Mouse (Mus musculus) G1E (cell line): ENCODE results near the gene Pet117. TPM values are rescaled to one million over a fixed set of nuclear protein-coding genes. Genes with fewer than 3 reads are reported as not detected.
A peak's percentile ranks its signal among the peaks of the same experiment; 100 is the strongest.

Experiments
- ATAC-seq: 2 replicates; pipeline ENCODE4 v1.8.0; 2016; ENCODE audit warnings: mild to moderate bottlenecking; ENCODE audit not compliant: insufficient number of reproducible peaks, poor library complexity, low FRiP score, severe bottlenecking; ENCODE audit errors: extremely low read depth
- DNase-seq: peaks from one replicate; pipeline ENCODE4 v3.0.0; 2012; ENCODE audit warnings: low spot score
- H3K27me3 ChIP-seq: 2 replicates; pipeline ENCODE4 v1.6.1; 2012; ENCODE audit warnings: mild to moderate bottlenecking, low read length, inconsistent platforms; ENCODE audit not compliant: insufficient read depth
- H3K36me3 ChIP-seq: replicated peaks from 2 replicates; pipeline ENCODE3; 2012; ENCODE audit warnings: mild to moderate bottlenecking, inconsistent platforms
- H3K4me1 ChIP-seq: 2 replicates; pipeline ENCODE4 v1.6.1; 2012; ENCODE audit warnings: low read depth, low read length, inconsistent platforms, mixed read lengths; ENCODE audit not compliant: insufficient read depth
- H3K4me3 ChIP-seq: 2 replicates; pipeline ENCODE4 v1.5.1; 2012; ENCODE audit warnings: low read depth, mild to moderate bottlenecking, inconsistent platforms, low read length, moderate library complexity, mixed read lengths
- H3K9me3 ChIP-seq: replicated peaks from 2 replicates; pipeline ENCODE4 v1.6.1; 2012; ENCODE audit warnings: inconsistent platforms
- CTCF ChIP-seq: IDR thresholded peaks from 2 replicates; pipeline ENCODE4 v1.5.1; 2012; ENCODE audit warnings: low read depth, low read length, inconsistent platforms, mixed read lengths
- GATA1 ChIP-seq: IDR thresholded peaks from 2 replicates; pipeline ENCODE4 v1.6.1; 2012; ENCODE audit warnings: borderline replicate concordance, low read length, inconsistent platforms, mixed read lengths
- GATA2 ChIP-seq: IDR thresholded peaks from 2 replicates; pipeline ENCODE4 v1.6.1; 2012; ENCODE audit warnings: low read depth, low read length, inconsistent platforms, borderline replicate concordance
- POLR2AphosphoS5 ChIP-seq: IDR thresholded peaks from 2 replicates; pipeline ENCODE4 v1.6.1; 2012; ENCODE audit warnings: low read depth, low read length, inconsistent platforms; ENCODE audit not compliant: insufficient replicate concordance
- TAL1 ChIP-seq: conservative IDR thresholded peaks from 2 replicates; pipeline ENCODE4 v1.6.1; 2012; ENCODE audit warnings: low read depth, low read length, inconsistent platforms, mixed read lengths
- polyA plus RNA-seq: library from polyadenylated mRNA; stranded (reverse); fragments of >175 nt; gene quantifications from 2 replicates; pipeline ENCODE4 v1.2.3, GENCODE M21; 2012
- total RNA-seq, 2 experiments: library from RNA; stranded (forward) in 1 of 2; stranded (reverse) in 1 of 2; fragments of 200-1000 nt in 1 of 2; fragments of >200 nt in 1 of 2; fragmentation: Nextera tagmentation in 1 of 2; gene quantifications; 2 replicates each; pipeline ENCODE4 v1.2.3; 2014 to 2017

Gene Pet117
- total and polyA plus RNA-seq, 3 experiments = 5.7 TPM; not detected in 2

GRCm38 (mm10) chr2:144343158-144343557, 25.6 kb upstream of the Pet117 start:
- Histone ChIP-seq H3K4me3 (no peak overlapping the region), H3K4me1 (no peaks in the 10 kb centered on the region), H3K9me3 (no peaks in the 10 kb centered on the region), H3K27me3 (no peaks in the 10 kb centered on the region), H3K36me3 (no peaks in the 10 kb centered on the region)
- TF ChIP-seq CTCF (no peak), POLR2AphosphoS5 (no peak), TAL1 (no peak), GATA2 (no peak), GATA1 (no peak)
- ATAC-seq (no peak), DNase-seq (no peak)

- DNase-seq = no peak
- peak; percentile 28; the same call in 1 of the 2 replicates for ATAC-seq
- no peak overlapping the region for H3K4me3 ChIP-seq
- H3K9me3 ChIP-seq = no peaks in the 10 kb centered on the region
- H3K4me1 ChIP-seq = no peaks in the 10 kb centered on the region
- TF ChIP-seq CTCF = no peak
- no peak for TF ChIP-seq GATA1
- no peak for TF ChIP-seq POLR2AphosphoS5
- no peaks in the 10 kb centered on the region for H3K27me3 ChIP-seq
- H3K36me3 ChIP-seq = no peaks in the 10 kb centered on the region
Measured at GRCm38 (mm10) chr2:144348525-144348924, 20.3 kb upstream of the Pet117 start.

- Histone ChIP-seq H3K4me1 (no peaks in the 10 kb centered on the region), H3K4me3 (no peak overlapping the region), H3K27me3 (peaks cover 7% of the 10 kb centered on the region), H3K9me3 (no peaks in the 10 kb centered on the region), H3K36me3 (no peaks in the 10 kb centered on the region)
- ATAC-seq (no peak), DNase-seq (no peak)
- no peak for TF ChIP-seq CTCF
- TF ChIP-seq TAL1 = no peak
- TF ChIP-seq POLR2AphosphoS5 = no peak
- TF ChIP-seq GATA1 = no peak
- no peak for TF ChIP-seq GATA2
Measured at GRCm38 (mm10) chr2:144352843-144353242, 16.0 kb upstream of the Pet117 start.

- H3K4me3 ChIP-seq = peak overlapping the region; percentile 83
- no peaks in the 10 kb centered on the region for H3K27me3 ChIP-seq
- H3K36me3 ChIP-seq = peaks cover 23% of the 10 kb centered on the region
- H3K9me3 ChIP-seq = no peaks in the 10 kb centered on the region
- peak; percentile 60 for DNase-seq
- TF ChIP-seq TAL1 (no peak), GATA1 (no peak), GATA2 (no peak), CTCF (no peak), POLR2AphosphoS5 (no peak)
- ATAC-seq = peak; percentile 55
- peaks cover 23% of the 10 kb centered on the region for H3K4me1 ChIP-seq
Measured at GRCm38 (mm10) chr2:144369020-144369421, 225 bp downstream of the Pet117 start.

GRCm38 (mm10) chr2:144369511-144369910, 715 bp downstream of the Pet117 start:
- Histone ChIP-seq H3K4me3 (peak overlapping the region; percentile 83), H3K27me3 (no peaks in the 10 kb centered on the region), H3K4me1 (peaks cover 23% of the 10 kb centered on the region), H3K36me3 (peaks cover 28% of the 10 kb centered on the region), H3K9me3 (no peaks in the 10 kb centered on the region)
- no peak for ATAC-seq
- TF ChIP-seq CTCF (no peak), GATA2 (no peak), POLR2AphosphoS5 (no peak), TAL1 (no peak), GATA1 (no peak)
- no peak for DNase-seq

GRCm38 (mm10) chr2:144371566-144371965, 2.8 kb downstream of the Pet117 start:
- TF ChIP-seq TAL1 (no peak), GATA1 (no peak)
- peaks cover 45% of the 10 kb centered on the region for H3K36me3 ChIP-seq
- H3K9me3 ChIP-seq = no peaks in the 10 kb centered on the region
- H3K4me3 ChIP-seq = no peak overlapping the region
- H3K4me1 ChIP-seq = peaks cover 23% of the 10 kb centered on the region
- DNase-seq (no peak), ATAC-seq (no peak)
- no peaks in the 10 kb centered on the region for H3K27me3 ChIP-seq

- H3K9me3 ChIP-seq = no peaks in the 10 kb centered on the region
- H3K27me3 ChIP-seq = no peaks in the 10 kb centered on the region
- TF ChIP-seq GATA2 (no peak), TAL1 (no peak), GATA1 (no peak), POLR2AphosphoS5 (no peak)
- ATAC-seq (no peak), DNase-seq (no peak)
- peaks cover 58% of the 10 kb centered on the region for H3K36me3 ChIP-seq
- no peak overlapping the region for H3K4me3 ChIP-seq
- H3K4me1 ChIP-seq = peaks cover 20% of the 10 kb centered on the region
Measured at GRCm38 (mm10) chr2:144373063-144373462, 4.3 kb downstream of the Pet117 start.
